Mouse (Mus musculus) 3T3-L1 (cell line): Measurements from ENCODE around the gene Dpyd.

Source experiments
- DNase-seq: peaks from one replicate; pipeline ENCODE4 v3.0.0-alpha.2; 2015; ENCODE audit warnings: low read depth, low spot score

Dpyd gene

DNA sequence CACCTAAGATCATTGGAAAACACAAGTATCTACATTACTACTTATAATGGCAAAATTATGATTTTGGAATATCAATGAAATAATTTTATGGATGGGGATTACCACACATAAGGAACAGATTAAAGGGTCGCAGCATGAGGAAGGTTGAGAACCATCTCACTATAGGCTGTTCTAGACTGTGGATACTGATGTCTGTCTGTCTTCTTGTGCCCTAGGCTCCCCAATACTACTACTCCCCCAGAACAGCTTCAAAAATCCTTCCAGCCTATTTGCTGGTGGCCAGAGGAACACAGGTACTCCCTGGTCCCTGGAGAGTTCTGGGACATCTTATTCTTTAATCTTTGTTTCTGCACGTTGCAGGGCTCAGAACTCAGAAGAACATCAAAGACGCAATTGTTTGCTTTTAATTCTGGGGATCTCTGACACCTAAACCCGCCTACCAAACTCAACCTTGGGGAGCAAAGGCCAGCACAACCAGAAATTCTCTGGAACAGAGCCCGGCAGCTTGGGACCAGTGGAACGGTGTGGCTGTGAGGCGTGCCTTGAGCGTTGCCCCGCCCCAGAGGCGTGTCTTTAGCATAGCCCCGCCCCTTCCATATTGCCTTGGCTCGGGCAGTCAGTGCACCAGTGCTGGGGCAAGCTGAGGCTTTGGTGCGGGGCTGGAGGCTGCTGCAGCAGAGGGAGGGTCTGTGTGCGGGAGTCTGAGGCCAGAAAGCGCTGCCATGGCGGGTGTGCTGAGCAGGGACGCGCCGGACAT is at the start of gene Dpyd:
Dpyd (plus strand) TSS at position 576 of the 757 bp plus-strand sequence.
- DNase-seq, result peak; percentile 1

DNA sequence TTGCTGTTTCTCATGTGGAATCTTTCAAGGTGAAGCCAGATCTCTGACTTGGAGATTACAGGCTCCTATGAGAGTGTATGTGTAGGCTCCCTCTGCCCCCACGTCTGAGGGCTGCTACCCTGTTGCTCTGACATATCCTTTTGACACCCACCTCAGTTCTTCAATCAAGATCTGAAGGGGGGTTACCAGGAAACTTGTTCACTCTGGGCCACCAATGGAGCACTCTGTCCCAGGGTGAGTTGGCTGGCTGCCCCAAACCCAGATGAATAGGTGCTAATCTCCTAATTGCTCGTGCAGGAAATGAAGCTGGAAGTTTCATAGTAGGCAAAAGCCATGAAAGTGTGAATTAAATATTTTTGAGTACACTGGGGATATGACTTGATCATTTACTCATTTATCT is 24.3 kb upstream of the Dpyd start:
- no peak for DNase-seq

DNA sequence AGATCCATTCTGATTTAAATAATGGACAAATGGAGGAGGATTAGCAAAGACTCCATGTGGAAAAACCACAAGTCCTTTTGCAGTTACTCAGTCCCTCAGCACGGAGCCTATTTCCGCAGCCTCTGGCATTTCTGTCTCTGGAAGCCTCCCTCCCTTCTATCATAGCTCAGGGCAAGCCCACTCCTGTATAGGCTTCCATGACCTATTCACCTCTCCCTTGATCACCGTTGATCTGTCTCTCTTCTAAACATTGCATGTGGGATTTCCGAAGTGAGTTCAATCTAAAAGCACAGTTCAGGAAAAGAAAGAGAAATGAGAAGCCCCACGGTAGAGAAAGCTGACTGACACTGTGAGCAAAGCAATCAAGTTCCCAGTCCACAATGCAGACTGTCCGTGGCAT is 20.2 kb upstream of the Dpyd start:
- DNase-seq, result no peak

DNA sequence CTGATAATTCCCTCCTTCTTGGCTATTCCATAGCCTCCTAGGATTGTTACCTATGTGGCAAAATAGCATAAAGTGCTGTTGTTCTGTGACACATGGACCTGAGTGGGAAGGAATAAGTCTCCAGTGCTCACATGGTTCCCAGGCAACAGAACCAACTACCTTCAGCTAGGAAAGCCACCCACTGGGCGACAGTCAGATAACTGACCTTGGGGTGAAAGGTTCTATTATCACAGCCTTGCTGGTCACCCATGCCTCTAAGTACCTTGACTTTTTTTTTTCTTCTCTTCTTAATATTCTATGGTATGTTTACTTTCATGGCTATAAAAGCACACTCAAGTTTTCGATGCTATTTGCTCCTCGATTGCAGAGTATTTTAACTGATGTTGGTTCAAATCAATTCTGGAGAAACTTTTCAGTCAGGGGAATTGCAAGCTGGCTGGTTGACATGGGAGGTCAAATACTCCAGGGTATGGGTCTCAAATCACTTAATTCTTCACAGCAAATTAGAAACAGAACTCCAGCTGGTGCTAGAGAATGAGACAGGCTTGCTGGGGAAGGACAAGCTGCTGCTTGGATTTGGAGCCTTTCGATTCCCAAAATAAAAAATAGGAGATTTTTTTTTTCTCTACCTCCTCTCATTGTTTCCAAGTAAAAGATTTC is 14.2 kb upstream of the Dpyd start:
- DNase-seq, result no peak

DNA sequence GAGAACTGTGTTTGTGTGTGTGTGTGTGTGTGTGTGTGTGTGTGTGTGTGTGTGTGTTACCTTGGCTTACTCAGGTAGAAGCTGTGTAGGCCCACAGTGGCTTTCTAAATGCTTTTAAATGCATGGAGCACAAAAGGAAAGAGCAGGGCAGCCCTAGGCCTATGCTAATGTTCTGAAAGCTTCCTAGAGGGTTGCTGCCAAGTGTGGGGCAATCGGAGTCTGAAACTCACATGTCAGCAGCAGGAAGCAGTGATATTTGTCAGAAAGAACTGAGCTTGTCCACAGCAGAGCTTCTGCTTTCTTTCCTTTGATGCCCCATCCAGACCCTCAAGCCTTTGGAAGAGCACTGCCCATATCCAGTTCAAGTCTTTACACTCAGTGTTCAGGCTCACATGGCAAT is 4.3 kb upstream of the Dpyd start:
- DNase-seq, result no peak

DNA sequence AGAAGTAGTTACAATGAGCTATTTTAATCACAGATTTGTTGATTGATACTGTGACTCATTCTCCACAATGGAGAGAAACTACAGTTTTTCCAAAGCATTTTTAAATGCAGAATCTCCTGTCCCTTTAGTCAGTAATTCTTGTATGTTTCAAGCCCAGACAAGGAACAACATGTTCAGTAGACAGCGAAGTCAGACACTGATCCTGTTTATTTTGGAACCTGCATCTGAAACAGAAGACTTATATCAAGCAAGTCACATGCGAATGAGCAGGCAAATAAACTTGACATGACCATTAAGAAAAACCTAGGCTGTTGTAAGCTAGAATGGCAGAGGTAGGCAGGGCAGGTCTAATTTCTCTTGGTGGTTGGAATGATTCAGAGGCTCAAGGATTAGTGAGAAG is 2.0 kb upstream of the Dpyd start:
- no peak for DNase-seq

DNA sequence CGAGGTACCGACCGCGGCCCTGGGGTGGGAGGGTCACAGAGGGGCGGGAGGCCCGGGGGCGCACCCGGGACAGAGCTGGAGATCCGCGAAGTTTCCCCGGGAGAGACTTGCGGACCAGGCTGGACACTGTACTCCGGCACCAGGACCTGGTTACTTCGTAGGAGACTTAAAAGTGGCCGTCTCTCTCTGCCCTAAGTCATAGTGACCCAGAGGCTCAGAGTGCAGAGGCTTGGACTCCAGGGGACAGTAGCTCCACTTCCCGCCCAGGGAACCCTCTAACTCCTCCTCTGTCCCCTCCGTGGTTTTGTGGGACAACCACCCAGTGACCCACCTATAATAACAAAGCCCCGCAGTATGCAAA is 362 bp downstream of the Dpyd start:
- DNase-seq, result no peak

DNA sequence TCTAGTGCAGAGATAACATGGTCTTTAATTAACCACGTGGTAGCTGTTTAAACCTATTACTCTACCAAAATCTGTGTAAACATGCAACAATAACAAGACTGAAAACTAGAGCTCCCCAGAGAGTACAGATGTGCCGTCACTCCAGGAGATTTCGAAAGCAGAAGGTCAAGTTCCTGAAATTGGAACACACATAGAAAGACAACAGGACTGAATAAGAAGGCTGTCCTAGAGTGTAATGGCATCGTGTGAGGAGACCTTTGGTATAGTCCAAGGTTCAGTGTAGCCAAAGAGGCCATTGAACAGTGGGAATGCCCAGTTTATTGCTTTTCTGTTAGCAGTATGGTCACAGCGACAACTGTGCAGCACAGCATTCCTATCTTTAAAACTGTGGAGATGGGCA is 4.8 kb downstream of the Dpyd start:
- DNase-seq, result no peak

DNA sequence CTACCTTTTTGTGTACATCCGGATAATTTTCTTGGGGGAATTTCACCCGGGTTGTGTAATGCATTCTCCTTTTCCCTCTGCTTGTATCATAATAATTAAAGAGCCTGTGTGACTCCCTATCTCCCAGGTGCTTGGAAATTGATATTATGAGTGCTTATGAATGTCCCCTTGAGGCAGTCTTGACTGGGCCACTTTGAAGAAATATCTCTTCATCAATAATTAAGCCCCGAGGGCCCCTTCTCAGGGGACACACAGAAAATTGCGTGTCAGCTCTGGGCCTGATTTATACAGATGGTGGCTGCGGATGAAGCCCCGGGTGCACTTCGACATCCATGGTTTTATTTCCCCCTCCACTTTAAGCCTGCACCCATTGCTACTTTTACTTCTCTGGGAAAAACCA is 8.3 kb downstream of the Dpyd start:
- DNase-seq, result no peak

DNA sequence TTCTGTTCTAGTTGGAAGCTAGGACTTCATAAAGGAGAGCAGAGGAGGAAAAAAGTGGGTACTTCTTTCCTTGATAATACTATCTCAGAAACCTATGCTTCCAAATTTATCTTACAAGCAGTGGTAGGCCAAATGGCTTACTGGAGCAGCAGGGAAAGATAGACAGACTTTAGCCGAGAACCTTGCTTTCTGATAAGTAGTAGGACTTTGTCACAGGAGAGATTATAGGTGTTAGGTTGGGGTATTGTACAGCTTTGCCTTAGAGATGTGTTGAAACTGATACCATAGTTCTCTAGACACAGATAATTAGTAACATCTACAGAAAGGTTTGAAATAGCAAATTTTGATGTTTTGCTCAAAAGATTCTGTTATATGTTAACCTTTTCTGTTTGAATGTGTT is 28.6 kb downstream of the Dpyd start:
- no peak for DNase-seq

DNA sequence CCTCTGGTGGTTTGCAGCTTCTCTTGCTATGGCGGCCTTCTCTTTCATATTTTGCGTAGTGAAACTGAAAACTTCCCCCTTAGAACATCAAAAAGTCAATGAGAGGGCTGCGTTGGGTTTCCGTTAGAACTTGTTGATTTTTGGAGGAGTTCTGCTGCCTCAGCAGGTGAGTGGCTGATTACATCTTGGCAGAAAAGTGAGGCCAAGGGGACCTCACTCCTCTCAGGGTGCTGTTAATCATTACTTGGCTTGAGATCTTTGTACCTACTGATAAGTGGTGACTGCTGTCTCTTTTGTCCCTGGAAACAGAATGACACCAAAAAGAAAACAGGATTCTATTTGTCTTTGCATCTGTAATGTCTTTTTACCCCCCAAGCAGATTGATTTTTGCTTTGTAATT is 32.9 kb downstream of the Dpyd start:
- no peak for DNase-seq

DNA sequence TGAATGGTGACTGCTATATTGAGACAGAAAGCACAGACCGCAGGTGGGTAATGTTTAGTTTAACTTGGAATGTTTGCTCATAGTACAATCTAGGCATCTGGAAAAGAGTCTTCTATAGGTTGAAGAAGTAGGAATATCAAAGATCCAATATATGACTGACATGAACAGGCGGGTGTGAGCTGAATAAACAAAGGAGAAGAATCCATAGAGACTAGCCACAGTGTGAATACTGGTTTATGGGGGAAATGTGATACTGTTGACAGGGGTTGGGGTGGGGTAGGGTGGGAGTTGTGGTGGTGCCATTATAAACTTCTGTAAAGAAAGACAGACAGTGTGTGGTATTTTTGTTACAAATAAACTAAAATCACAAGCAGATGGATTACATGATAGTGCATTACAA is 33.8 kb downstream of the Dpyd start:
- no peak for DNase-seq

DNA sequence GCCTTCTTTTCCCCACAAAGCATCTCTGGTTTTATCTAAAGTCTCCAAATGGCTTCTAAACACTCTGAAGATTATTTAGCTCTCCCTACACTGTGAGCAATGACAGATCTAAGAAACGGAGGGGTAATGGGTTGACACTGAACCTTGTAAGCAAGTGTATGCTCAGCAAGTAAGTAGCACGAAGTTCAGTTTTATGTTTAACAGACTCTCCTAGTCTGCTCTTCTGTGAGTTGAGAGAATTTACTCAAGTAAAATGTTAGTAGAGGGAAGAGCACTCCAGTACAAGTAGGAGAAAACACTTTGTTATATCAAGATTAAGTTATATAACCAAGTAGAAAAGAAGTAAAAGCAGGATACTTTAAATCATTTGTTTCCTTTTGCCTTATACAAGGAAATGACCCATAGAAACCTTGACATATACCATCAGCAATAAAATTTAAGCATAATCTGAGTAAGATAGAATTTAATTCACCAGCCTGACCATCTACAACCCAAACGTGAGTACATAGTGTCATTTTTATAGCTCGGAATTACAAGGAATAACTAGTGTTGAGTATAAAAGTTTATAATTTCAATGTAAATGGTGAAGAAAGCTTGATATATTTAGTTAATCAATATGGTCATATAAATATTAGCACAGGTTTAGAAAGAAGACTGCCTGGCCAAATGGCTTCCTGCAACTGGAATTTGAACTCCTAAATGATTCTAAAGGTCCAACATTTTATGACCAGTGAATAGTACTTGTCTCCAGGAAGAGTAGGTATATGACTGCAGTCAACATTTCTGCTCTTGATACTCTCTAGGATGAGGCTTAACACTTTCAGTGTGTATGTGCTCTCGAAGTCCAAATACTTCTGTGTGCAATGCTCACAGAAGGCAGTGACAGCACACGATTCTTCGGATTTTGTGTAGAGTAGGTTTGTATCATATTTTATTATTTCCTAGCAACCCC is 40.0 kb downstream of the Dpyd start:
- no peak for DNase-seq

DNA sequence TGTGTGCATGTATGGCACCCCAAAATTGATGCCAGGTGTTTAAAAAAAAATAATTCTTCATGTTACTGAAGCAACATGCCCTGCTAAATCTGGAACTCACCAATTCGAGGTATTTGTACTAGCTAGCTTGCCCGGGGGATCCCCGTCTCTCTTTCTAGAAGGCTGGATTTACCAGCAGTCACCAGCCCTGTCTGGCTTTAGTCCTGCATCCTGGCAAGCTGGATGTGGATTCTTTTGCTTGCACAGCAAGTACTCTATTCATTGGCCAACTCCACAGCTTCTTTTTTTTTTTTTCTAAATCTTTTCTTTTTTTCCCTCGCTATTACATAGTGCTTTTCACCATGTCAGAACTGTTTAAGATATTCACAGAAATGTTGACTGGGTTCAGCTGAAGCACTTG is 46.8 kb downstream of the Dpyd start:
- DNase-seq, result no peak

DNA sequence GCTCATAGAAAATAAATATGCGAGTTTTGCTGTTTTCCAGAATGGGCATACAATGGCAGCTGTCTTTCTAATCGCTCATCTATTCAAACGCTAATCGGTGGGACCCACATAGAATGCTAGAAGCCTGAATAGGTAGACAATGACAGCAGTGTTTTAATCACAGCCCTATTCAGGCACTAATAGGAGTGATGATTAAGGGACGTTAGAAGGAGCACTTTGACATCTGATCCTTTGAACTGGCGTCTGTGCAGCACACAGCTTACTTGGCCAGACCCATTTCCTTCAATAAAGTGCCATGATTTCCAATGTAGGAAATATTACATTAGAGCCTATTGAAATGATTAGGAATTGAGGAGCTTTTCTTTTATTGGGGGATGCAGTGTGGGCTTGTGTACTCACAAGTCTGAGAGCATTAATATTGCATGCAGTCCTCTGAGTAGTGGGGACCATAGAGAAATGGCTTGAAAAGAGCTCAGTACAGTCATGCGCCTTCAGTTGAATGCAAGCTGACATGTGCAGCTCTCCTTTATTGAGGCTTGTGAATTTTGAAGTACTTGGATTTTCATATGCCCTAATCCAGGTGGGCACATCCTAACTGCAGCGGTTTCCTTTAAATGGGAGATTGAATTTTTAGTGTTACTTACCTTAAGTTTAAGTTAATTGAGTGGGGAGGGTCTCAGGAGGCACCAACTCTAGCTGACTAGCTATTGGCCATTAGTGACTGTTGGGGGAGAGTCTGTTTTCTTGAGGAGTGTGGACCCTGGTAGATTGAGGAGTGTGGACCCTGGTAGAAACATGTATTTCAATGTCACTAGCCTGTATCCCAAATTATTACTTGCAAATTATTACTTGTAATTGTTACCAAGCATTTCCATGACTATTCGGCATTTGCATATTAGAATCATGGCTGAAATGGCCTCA is 64.8 kb downstream of the Dpyd start:
- no peak for DNase-seq

DNA sequence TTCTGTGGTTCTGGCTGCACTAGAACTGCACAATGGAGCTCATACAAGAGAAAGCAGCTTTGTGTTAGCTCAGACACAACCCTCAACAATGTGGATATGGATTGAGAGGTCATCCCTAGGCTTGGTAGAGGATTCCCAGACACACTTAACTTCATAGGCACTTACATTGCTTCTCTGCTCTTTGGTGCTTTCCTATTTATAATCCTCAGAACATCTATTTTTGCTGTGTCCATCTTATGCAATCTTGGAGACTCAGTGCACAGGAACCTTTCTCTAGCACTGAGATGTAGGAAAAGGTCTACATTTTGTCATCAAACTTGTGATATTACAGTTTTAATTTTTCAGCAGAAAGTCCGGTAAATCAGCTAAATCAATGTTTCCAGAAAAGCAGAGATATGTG is 67.8 kb downstream of the Dpyd start:
- no peak for DNase-seq

DNA sequence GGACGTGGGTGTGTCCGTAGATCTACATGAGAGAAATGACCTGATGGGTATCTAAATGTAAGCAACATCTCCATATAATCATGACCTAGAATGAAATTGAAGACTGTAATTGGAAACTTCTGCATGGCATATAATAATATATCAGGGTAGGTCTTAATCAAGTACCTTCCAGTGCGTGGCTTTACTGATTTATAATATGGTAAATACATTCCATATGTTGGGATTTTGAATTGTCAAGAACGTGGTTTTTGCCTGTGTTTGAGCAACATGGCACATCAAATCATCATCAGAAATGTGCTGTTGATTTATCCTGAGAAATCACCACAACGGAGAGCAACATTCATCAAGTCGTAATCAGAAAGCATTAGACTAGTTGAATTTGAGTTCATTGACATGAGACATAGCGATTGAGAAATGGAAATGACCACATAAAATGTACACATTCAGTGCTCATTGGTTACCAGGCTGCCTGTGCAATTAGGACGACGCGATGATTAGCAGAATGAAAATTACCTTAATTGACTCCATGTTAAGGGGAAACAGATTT is 84.2 kb downstream of the Dpyd start:
- no peak for DNase-seq

DNA sequence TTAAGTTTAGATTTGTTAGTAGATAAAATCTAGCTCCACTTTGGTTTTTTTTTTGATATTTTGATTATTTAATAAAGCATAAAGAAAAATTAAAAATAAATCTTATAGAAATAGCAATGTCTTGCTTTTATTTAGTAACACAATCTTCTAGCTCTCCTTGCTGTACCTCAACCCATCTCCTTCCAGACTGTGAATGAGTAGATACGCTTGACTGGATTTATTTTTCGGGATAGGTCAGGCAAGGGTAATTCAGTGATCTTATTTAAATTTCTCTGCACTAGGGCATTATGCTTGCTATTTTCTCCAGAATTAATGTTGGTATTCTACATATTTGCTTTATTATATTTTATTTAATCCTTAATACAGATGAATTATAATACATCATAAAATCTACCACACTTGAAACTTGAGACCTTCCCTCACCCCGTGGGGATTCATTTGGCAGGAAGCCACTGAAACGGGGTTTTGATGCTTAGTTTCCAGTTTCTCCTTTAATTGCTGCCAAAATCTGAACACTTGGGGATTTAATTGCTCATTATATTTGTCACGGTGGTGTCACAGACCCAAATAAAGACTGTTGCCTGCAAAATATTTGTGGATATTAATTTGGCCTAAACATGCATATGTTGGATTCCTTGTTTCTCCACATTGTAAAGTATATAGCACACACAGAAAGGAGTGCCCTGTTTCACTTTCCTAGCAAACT is 102.2 kb downstream of the Dpyd start:
- DNase-seq, result no peak

DNA sequence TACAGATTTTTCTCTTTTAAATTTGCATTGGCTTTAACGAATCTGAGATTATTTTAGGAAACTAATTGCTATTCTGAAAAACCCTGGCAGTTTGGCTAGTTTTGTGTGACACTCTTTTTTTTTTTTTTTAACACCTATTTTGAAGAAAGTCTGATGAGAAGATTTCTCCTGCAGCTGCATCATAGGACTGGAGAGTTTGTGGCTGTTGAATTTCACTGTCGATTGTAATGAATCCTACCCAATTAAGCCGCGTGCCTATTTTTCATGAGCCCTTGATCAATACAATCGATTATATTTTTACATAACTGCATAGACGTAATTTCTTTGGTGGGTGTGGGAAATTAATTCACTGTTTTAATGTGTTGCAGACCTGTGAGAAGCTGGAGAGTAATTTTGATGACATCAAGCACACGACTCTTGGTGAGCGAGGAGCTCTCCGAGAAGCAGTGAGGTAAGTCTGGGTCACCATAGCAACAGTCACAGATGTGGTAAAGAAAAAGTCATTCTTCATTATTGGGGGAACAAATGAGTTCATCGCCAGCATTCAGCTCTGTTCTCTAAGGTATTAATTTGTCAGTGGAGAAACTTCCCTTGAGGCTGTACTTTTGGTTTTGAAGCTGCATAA is 112.3 kb downstream of the Dpyd start:
- DNase-seq, result no peak

DNA sequence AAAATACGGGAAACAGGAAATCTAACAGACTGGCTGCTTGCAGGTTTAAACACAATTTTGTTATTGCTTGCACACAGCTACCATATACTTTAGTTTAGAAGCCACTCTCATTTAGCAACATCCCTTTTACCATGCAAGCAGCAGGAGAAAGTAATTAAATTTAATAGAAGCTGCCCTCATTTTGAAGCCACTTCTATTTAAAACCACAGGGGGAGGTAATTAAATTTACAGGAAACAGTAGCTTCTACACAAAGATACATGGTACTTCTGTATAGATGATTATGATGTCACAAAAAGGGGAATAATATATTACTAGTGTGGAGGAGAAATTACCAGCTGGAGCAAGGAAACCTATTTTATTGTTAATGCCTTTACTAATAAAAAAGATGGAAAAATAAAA is 113.5 kb downstream of the Dpyd start:
- DNase-seq, result no peak
